Mouse (Mus musculus) kidney, adult 2 months (tissue): ENCODE measurements around the gene Ptprs. TPM values are rescaled to one million over a fixed set of nuclear protein-coding genes. Genes with fewer than 3 reads are reported as not detected.
A peak's percentile ranks its signal among the peaks of the same experiment; 100 is the strongest.

ENCODE experiments used
- DNase-seq: peaks from one replicate; pipeline ENCODE4 v3.0.0; 2021
- H3K27ac ChIP-seq: fragments of 200-500 bp; 2 replicates; pipeline ENCODE4 v1.5.1; 2012; ENCODE audit warnings: low read depth, low read length, control low read depth, inconsistent platforms; ENCODE audit not compliant: insufficient read depth
- H3K27me3 ChIP-seq: fragments of 200-500 bp; replicated peaks from 2 replicates; pipeline ENCODE4 v1.6.1; 2012; ENCODE audit warnings: mild to moderate bottlenecking, moderate library complexity, low read length, inconsistent platforms; ENCODE audit not compliant: control insufficient read depth, insufficient read depth
- H3K36me3 ChIP-seq: fragments of 200-500 bp; 2 replicates; pipeline ENCODE4 v1.6.1; 2012; ENCODE audit warnings: mild to moderate bottlenecking, moderate library complexity, low read length, inconsistent platforms; ENCODE audit not compliant: control insufficient read depth, insufficient read depth
- H3K4me1 ChIP-seq: fragments of 200-500 bp; 2 replicates; pipeline ENCODE4 v1.6.1; 2011; ENCODE audit warnings: low read length; ENCODE audit not compliant: control insufficient read depth, insufficient read depth
- H3K4me3 ChIP-seq: fragments of 200-500 bp; 2 replicates; pipeline ENCODE4 v1.5.1; 2011; ENCODE audit warnings: mild to moderate bottlenecking, low read depth, low read length, control low read depth; ENCODE audit not compliant: insufficient read depth
- CTCF ChIP-seq: fragments of 200-500 bp; conservative IDR thresholded peaks from 2 replicates; pipeline ENCODE4 v1.5.1; 2011; ENCODE audit warnings: low read depth, mild to moderate bottlenecking, control low read depth, low read length, moderate library complexity, mixed read lengths; ENCODE audit not compliant: insufficient read depth, insufficient read length
- POLR2A ChIP-seq: fragments of 200-500 bp; IDR thresholded peaks from one replicate; pipeline ENCODE4 v1.6.1; 2011; ENCODE audit warnings: low read depth, low read length, control low read depth
- WGBS: fragments of 180-500 bp; shearing (Covaris S2); methylation state at CpG from one replicate; pipeline ENCODE4 v1.1.7; 2018; 5-methylcytosine and 5-hydroxymethylcytosine counted together
- polyA plus RNA-seq: library from polyadenylated mRNA; depleted of rRNA; stranded (reverse); fragments of >200 nt; gene quantifications from 2 replicates; pipeline ENCODE4 v1.2.3, GENCODE M21; 2012

The Ptprs gene
- polyA plus RNA-seq, 1 experiment = 38.8 TPM

- no peak overlapping the region for H3K4me3 ChIP-seq
- TF ChIP-seq POLR2A (no peak), CTCF (no peak)
- H3K27me3 ChIP-seq = peaks cover 5% of the 10 kb centered on the region
- no peaks in the 10 kb centered on the region for H3K36me3 ChIP-seq
- H3K27ac ChIP-seq = no peak overlapping the region
- H3K4me1 ChIP-seq = no peaks in the 10 kb centered on the region
- no peak for DNase-seq
- 71% methylated on average over 11 of the region's 11 CpGs for WGBS
Measured at GRCm38 (mm10) chr17:56478191-56478611, 1.9 kb upstream of the Ptprs start.

GRCm38 (mm10) chr17:56477191-56477818 lies 1.0 kb upstream of the Ptprs start:
- Histone ChIP-seq H3K36me3 (no peaks in the 10 kb centered on the region), H3K4me3 (no peak overlapping the region), H3K27ac (no peak overlapping the region), H3K27me3 (peaks cover 5% of the 10 kb centered on the region), H3K4me1 (no peaks in the 10 kb centered on the region)
- no peak for DNase-seq
- 72% methylated on average over 19 of the region's 19 CpGs for WGBS
- no peak for TF ChIP-seq POLR2A

GRCm38 (mm10) chr17:56475584-56476401 lies 490 bp downstream of the Ptprs start:
- WGBS = 1% methylated on average over 66 of the region's 66 CpGs
- DNase-seq = no peak
- Histone ChIP-seq H3K27ac (no peak overlapping the region), H3K4me1 (no peaks in the 10 kb centered on the region), H3K4me3 (peak overlapping the region; percentile 42), H3K27me3 (peaks cover 5% of the 10 kb centered on the region), H3K36me3 (no peaks in the 10 kb centered on the region)
- TF ChIP-seq POLR2A = no peak
- TF ChIP-seq CTCF = no peak

GRCm38 (mm10) chr17:56474831-56475581 lies 1.3 kb downstream of the Ptprs start:
- Histone ChIP-seq H3K36me3 (no peaks in the 10 kb centered on the region), H3K27me3 (peaks cover 5% of the 10 kb centered on the region), H3K27ac (no peak overlapping the region), H3K4me1 (no peaks in the 10 kb centered on the region), H3K4me3 (no peak overlapping the region; the same call in 1 of the 2 replicates)
- 2% methylated on average over 24 of the region's 24 CpGs for WGBS
- no peak for TF ChIP-seq POLR2A
- no peak for TF ChIP-seq CTCF
- no peak for DNase-seq

- H3K4me3 ChIP-seq = no peak overlapping the region
- no peak overlapping the region for H3K27ac ChIP-seq
- TF ChIP-seq POLR2A (no peak), CTCF (no peak)
- H3K36me3 ChIP-seq = no peaks in the 10 kb centered on the region
- DNase-seq = no peak
- H3K27me3 ChIP-seq = peaks cover 5% of the 10 kb centered on the region
- 5% methylated on average over 32 of the region's 32 CpGs for WGBS
- H3K4me1 ChIP-seq = no peaks in the 10 kb centered on the region
Measured at GRCm38 (mm10) chr17:56474311-56474830, 1.9 kb downstream of the Ptprs start.

GRCm38 (mm10) chr17:56473611-56473905 lies 2.7 kb downstream of the Ptprs start:
- no peaks in the 10 kb centered on the region for H3K4me1 ChIP-seq
- H3K27me3 ChIP-seq = peaks cover 5% of the 10 kb centered on the region
- no peak overlapping the region for H3K27ac ChIP-seq
- TF ChIP-seq POLR2A (no peak), CTCF (no peak)
- WGBS = 3% methylated on average over 11 of the region's 11 CpGs
- no peaks in the 10 kb centered on the region for H3K36me3 ChIP-seq
- H3K4me3 ChIP-seq = no peak overlapping the region
- DNase-seq = no peak
